Mouse (Mus musculus) thymus, adult 18-20 months (tissue): Measurements from ENCODE around the gene Dbh.

ENCODE experiments used
- DNase-seq, 2 experiments: peaks; one replicate each; pipeline ENCODE4 v3.0.0; 2022; ENCODE audit warnings: mixed read lengths in 2 of 2

Dbh gene

DNA sequence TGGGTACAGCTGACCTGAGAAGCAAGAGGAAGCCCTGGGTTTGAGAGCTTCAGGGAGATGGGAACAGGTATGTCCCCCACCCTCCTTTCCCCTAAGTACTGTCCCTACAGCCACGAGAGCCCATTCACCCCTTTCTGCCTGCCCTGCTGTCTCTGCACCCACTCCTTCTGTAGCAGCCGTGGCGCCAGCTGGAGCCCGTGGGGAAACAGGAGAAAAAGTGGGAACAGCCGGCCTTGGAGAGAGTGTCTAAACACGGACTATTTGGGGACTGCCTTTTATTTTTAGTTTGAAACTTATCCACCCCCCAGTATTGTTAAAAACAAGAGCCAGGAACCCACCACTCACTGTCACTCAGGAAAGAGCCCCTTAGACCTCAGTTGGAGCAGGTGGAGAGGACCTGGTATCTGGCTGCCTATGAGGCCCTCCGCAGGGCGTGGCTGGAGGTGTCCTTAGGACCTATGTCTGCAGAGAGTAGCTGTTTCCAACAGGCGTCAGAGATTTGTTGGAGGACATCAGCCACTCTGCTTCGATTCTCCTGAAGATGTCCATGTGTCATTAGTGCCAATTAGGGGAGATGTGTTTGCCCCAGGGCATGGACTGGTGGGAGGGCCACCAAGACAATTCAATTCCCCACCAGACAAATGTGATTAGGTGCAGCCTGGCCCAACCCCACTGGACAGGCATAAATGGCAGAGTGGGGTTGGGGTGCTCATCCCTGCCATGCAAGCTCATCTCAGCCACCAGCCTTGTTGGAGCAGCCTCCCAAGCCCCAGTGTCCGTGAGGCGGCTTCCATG is at the start of gene Dbh:
TSS of gene Dbh (plus strand) at position 438 of the 795 bp plus-strand sequence.
- no peak for DNase-seq

DNA sequence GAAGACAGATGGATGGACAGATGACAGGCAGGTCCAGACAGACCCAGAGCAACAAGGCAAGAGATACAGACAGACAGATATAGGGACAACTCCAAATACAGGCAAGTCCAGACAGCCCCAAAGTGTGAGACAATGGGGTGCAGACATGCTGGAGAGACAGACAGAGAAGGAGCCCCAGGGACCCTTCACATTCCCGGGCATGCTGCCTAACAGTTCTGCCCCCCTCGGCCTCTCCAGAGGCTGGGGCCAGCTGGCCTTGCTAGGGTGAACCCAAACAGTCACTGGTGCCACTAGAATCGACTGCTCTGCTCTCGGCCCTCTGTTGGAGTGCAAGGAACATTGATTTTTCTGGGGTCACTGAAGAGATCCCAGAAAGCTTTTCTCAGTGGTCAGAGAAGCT is 46.6 kb upstream of the Dbh start:
- DNase-seq: no peak

DNA sequence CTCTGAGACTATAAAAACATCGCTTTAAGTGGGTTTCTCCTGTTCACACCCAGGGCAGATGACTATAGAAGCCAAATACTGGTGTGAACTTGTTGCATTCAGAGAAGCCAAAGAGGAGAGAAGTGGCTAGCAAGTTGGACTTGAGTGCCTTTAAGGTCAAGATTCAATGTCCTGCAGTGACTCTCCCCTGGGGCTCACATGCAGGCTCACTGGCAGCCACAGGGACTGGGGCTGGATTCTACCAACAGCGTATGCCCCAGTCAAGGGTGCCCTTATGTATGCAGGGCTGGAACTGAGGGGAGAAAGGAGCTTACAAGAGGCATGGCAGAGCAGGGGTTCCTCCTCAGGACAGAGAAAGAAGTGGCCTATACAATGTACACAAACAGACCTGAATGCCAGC is 45.3 kb upstream of the Dbh start:
- no peak for DNase-seq

DNA sequence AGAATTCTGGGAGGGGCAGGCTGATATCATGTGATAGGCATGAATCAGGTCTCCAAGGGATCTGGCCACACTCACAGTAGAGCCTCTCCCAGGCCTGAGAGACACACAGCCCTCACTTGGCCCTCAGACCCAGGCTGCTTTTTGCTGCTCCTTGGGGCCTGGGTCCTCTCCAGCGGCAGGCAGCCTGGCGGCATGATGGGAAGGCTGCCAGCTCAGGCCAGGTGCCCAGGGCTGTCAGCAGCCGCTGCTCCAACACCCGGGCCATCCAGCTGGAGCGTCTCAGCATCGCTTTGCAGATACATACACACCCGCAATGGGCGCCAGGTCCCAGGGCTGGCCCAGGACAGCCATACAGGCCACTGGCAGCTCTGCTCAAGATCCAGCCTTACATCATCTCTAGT is 44.8 kb upstream of the Dbh start:
- peak; percentile 42 to 57 for DNase-seq

DNA sequence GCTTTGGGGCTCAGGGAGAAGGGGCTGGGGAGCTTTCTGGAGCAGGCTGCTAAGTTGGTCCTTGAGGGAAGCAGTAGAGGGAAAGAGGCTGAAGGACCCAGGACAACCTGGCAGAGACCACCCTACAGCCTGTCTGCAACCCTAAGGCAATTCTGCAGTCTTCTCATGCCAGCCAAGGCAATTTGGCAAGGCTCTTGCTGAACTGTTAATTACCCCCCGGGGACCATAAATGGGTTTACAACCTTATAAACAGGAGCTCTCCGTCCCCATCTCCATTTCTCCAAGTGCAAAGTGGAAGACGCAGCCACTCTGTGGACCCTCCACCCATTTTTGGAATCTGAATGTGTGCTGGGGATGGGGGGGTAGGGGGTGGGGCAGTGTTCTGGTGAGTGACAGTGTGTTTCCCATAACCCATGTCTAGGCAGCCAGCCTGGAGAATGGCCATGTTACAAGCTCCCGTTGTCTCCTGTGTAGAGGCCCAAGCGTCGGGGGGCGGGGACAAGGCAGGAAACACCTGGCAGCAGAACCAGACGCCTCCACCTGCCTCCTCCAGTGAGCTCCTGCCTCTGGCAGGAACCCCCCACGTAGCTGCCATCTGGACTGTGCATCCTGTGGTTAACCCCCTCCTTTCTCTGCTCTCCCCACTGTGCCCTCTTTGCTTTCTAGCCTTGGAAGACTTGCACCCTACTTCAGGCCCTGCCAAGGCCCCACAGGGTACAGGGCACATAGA is 43.2 kb upstream of the Dbh start:
- DNase-seq: peak; percentile 92 to 96

DNA sequence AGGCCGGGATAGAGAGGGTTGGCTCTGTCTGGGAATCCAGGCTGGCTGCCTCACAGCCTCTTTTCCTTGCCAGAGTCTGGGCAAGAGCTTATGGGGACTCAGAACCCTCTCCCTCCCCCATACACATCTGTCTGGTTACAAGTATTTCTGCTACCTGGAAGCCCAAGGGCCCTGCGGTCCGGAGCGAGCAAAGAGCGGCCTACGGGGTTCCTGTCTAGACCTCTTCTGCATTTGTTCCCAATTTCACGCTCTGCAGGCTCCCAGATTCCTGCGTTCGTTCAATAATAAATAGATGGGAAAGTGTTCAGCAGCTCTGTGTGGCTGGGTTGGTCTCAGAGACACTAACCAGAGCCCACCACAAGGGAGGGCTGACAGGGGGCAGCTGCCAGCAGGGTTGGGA is 42.5 kb upstream of the Dbh start:
- DNase-seq: peak in 1 of 2 experiments; percentile 35

DNA sequence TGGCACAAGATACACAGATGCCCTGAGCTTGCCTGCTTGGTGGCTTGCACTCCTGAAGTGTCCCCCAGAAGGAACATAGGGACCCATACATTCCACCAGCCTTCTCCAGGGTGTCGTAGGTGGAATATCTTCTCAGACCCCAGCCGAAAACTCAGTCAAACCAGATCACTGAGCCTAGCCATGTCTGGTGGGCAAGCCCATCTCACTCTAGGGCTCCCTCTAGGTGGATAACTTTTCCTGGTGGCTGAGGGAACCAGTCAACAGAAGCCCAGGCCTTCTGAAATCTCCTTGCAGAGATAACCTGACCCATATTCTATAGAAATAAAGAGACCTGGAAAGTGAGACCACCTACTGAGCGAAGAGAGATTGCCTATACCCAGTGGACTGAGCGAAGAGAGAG is 41.9 kb upstream of the Dbh start:
- peak in 1 of 2 experiments; percentile 43 for DNase-seq

DNA sequence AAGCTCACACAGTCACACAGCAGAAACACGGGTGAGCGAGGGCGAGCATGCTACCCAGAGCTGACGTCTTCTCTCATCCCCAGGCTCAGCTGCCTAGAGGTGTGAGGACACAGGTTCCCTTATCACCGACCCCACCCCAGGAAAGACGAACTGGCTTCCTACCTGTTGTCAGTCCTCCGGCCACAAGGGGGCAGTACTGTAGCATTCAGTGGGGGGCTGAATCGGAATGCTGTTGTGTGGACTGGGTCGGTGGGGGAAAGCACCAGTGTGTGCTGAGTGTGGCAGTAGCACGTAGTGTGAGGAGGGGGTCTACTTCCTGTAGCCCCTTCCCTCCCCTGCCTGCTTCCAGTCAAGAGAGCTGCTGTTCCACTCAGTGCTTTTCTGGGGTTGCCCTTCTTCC is 39.1 kb upstream of the Dbh start:
- DNase-seq: peak in 1 of 2 experiments; percentile 66

DNA sequence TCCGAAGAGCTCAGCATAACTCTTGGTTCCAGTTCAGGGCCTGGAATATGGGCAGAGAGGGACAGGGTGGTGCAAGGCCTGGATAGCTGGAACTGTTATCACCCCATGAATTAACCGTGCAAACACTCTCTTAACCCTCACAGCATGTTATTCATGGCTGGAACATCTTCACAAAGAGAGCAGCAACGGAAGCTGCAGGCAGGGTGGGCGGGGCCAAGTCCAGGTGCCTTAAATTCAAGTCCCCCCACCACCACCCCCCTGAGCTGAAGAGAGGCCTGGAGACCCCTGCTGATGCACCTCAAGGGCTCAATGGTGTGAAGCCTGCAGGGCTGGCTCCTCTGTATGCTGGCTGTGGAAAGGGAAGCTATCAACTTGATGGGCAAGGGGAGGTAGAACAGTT is 38.5 kb upstream of the Dbh start:
- DNase-seq: peak in 1 of 2 experiments; percentile 47

DNA sequence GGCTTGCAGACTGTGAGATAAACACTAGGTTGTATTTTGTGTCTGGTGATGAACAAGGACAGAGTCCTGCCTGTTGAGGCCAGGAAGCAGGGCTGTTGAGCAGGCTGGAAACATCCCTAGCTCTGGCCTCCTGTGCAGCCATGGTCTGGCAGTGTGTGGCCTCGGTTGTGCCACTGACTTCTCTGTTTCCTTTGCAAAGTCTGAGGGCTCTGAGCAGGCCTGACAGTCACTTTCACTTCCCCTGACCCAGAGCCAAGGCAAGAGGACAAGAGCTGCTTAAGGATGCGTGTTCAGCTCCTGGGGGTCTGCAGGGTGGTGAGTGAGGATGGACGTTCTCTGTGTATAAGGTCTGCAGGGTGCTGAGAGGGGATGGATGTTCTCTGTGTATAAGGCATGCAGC is 36.0 kb upstream of the Dbh start:
- no peak for DNase-seq

DNA sequence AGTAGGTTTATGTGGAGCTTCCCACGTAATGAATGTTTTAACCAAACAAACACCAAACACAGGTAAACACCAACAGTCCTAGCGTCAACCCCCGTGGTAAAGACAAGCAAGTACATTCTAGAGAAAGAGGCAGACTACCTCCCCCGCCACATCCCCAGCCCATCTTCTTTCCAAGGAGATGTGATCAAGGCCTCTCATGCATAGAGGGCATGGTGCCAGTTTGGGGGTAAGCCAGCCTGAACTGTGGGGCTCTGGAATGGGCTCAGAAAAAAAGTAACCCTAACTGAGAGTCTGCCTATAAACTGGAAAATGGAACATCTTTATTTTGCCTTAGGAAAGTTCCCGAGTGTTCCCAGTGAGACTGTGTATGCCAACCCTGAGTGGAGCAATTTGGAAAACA is 29.1 kb upstream of the Dbh start:
- DNase-seq: no peak

DNA sequence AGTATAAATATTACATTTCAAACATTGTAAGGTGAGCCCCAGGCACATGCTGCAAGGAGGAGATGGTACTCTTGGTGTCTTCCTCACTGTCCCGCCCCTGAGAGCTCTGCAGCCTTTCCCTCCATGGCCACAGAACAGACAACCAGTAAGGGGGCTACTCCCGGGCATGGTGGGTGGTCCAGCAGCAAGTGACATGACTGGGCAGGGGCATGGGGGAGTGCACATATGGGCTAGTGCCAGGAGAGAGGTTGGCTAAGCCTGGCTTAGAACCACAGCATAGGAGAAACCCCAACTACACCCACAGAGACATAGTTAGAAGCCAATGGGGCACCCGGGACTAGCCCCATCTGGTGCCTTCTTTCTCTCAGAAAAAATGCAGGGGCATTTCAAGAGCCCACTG is 28.7 kb upstream of the Dbh start:
- no peak for DNase-seq

DNA sequence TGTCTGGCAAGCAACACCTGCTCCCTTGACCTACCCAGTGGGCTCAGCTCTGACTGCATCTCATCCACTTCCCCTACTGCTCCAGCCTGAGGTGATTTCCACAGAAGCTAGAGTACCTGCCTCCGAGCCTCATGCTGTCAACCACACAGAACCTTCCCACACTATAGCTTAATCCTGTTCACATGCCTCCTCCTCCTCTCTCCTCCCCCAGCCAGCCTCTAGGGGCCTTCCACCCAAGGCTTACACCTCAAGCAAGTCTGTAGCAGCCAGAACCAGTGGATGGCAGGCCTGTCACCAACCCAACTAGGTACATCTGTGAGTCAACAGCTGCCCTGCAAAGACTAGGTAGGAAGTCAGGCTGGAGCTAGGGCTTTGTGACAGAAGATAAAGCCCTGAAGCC is 28.2 kb upstream of the Dbh start:
- no peak for DNase-seq

DNA sequence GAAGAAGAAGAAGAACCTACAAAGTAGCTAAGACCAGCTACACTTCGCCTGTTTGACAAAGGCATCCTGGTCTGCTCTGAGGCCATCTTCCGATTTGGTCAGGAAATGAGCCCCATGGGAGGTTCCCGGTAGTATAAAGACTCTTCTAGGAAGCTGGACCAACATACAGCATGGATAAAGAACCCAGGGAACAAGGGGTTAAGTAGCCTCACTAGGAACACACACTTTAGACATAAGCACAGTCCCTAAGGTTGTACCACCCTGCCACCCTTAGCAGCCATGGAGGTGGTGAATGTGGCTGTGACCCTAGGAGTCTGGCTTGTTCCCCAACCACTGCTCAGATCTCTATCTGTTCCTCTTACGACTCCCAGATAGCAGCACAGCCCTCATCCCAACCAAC is 26.7 kb upstream of the Dbh start:
- no peak for DNase-seq

DNA sequence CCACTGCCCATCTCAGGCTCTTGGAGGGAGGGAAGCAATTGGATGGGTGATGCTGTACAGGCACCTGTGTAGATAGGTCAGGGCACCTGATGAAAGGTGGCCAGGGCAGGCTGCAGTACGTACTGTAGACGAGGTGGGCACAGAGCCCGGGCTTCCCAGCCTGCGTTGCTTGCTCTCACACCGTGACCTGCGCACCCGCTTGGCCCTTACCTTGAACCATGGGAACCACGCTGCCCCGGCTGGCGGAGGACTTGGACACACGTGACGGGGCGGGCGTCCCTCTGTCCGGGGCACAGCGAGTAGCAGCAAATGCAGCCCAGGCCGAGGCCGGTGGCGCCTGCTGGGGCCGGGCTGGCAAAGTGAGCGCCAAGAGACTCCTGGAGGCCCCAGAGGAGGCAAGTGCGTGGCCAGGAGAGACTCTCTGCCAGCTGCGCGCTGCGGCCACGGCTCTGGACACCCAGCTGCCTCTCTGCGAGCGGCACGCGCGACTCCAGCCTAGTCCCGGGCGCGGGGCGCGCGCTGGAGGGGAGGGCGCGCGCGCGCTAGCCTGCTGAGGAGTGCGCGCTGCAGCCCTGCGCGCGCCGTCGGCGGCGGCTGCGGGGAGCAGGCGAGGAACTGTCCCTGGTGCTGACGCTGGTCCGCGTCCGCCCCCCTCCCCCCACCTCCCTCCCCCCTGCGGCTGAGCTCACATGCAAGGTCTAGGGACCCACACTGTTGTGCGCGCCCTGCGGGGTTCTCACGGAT is 22.9 kb upstream of the Dbh start, which contains the start of gene Fam163b:
TSS of gene Fam163b (minus strand) at position 542 of the 744 bp plus-strand sequence.
- DNase-seq: peak in 1 of 2 experiments; percentile 21

DNA sequence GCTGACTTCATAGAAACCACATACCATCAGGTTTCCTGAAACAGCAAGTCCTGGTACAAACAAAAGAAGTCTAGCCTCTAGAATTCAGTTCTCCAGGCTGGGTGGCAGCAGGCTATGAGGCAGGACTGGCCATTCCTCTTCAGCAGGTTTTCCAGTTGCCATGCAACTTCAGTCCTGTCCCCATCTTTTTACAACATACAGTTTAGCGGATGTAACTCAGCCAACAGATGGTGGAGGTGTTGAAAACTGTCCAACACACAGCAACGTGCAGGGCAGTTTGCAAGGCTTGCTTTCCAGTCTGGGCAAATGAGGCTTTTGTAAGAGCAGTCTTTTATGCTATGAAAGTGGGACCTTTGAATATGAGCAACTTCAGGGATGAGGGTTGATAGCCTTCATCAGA is 20.1 kb upstream of the Dbh start:
- DNase-seq: no peak

DNA sequence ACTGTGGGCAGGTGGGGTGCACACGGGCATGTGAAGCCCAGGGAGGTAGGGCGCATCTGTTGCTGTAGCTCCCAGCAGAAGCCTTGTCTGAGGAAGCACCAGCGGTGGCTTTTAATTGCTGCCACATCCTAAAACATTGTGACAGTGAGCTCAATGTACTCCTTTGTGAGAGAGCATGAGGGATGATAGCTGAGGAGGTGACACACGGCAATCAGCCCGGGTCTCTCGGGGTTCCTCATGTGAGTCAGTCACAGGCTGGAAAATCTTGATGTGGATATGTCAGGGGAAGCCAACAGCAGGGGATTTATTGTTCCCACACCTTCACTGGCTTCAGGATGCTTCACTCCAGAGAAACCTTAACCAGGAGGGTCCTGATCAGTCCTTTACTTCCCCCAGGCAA is 18.2 kb upstream of the Dbh start:
- DNase-seq: no peak

DNA sequence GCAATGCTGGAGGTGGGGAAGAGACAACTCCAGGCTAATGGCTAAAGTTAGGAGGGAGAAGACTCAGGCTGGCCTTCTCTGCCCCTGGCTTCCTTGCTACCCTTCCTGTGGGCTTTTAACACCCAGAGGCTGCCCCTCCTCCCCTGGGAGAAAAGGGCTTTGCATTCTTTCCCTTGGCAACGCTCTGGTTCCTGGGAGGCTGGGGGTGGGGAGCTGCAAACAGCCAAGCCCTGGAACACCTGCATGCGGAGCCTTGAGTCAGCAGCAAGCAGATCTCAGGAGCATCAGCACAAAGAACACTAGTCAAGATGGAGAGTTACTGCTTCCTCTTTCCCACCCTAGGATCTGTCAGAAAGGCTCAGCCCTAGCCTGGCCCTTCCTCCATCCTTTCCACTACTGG is 15.6 kb upstream of the Dbh start:
- DNase-seq: no peak

DNA sequence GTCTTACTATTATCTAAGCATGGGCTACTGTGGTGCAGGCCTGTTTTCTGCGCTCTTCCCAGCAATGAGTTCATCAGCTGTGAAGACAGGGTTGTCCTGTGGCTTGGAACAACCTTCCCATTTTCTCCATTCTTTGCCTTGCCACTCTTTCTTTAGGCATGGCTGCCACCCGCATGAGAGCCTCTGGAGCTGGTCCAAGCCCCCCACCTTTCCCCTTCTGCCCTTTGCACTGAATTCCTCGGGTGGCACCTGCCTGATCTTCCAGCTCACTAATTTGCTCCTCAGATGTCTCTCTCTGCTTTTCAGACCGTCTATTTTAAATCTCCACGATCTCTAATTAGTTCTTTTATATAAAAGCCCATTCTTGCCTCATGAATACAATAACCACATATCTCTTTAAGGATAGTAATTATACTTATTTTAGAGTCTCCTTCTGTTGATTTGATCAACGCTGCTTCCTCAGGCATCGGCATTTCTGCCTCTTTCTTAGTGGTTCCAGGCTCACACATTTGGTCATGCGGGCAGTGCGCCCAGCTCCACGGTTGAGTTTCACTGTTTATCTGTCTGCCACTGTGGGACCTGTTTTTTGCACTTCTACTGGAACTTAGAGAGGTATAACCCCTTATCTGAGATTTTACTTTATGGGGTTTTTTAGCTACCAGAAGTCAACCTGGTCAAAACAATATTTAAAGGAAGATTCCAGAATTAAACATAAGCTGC is 10.4 kb upstream of the Dbh start:
- no peak for DNase-seq

DNA sequence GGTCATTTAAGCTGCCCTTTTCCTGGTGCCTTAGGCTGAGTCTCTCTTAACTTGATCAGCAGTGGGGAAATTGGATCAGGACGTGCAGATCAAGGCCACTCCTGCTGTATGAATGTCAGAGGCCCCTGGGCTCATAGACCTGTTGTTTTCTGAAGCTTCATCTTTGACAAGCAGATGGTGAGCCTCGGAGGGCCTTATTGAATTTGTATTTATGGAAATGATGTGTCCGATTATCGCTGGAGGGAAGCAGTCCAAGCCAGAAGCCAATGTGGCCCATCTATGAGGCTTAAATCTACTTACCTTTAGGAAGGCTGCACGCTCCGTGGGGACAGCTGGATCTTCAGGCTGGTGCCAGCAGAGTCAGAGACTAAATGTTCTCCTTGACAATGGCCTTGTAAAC is 8.4 kb upstream of the Dbh start:
- no peak for DNase-seq

DNA sequence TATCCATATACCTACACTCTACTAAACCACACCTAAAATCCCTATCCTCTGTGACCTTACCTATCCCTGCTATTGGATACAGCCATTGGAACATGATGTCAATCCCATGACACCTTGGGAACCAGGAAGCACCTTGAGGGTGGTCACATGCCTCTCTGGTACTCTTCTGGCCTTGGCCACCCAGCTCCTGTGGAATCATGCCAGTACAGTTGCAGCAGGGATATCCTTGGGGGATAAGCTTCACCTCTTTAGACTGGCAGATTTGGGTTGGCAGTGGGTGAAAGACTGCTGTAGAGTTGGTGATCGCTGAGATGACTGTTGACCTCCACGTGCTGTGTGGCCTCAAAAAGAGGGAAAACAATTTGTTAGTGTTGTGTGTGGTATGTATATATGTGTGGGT is 3.5 kb upstream of the Dbh start:
- no peak for DNase-seq

DNA sequence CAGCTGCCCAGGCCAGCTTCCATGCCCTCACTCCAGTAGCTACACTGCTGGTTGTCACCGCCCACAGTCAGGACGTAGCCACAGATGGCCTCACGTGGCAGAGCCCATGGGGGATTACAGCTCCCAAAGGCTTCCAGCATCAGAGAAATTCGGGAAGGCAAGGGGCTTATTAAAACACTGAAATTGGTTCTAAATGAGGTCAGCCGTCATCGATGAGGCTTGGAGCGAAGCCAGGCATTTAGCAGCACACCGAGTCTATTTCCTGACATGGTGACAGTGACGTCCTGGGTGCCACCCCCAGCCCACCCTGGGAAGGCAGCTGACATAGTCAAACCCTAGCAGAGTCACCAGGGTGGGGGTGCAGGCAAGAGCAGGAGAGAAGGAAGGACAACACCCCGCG is 2.4 kb upstream of the Dbh start:
- DNase-seq: no peak

DNA sequence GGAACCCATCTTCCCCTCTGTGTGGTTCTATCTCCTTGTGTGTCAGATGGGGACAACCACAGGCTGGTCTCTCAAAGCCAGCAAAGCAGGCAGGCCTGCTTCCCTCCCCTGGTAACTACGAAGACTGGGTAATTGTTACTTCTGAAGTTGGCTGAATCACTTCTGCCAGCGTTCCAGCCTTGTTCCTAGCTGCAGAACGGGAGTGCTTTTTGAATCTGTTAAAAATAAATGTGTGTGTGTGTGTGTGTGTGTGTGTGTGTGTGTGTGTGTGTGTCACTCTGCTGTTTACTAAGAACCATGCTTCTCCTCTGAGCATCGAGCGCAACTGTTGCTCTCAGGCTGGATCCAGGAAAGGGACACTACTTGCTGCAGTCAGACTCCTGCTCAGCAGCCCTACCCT is 1.2 kb upstream of the Dbh start:
- no peak for DNase-seq
